Mouse (Mus musculus): ENCODE data around the gene Hnrnpa2b1.

- TF ChIP-seq GATA1 (IDR thresholded peaks at IDR 0.05; ENCODE audit: low read length) (no peak), TAL1 (IDR thresholded peaks at IDR 0.05; ENCODE audit: low read length) (no peak)
Observed at GRCm38 (mm10) chr6:51438826-51439330, 30.8 kb downstream of the Hnrnpa2b1 start.

All from erythroblast, embryonic 14.5 days (primary cell).